Mouse (Mus musculus) colon, adult 2 months (tissue): ENCODE results near the gene Cep128. TPM values are rescaled to one million over a fixed set of nuclear protein-coding genes. Genes with fewer than 3 reads are reported as not detected.

ENCODE experiments used
- polyA plus RNA-seq: library from polyadenylated mRNA; depleted of rRNA; stranded (reverse); fragments of >200 nt; gene quantifications from 2 replicates; pipeline ENCODE4 v1.2.3, GENCODE M21; 2012; rRNA removed

Gene Cep128
- polyA plus RNA-seq, result 1.3 and 1.8 TPM in 2 replicates

GRCm38 (mm10) chr12:91384281-91385017 is at the start of gene Cep128, which contains the start of gene Tshr:
TSS of gene Cep128 (minus strand) at chr12:91384409.
TSS of gene Tshr (plus strand) at chr12:91384563.

Other genes starting within 250 kb of the Cep128 start
- 0.47 and 0.84 TPM in 2 replicates for gene Tshr, start 154 bp upstream of the Cep128 start, polyA plus RNA-seq
- gene Gtf2a1, start 206.1 kb upstream of the Cep128 start, polyA plus RNA-seq, result 7.7 and 8.8 TPM in 2 replicates